Mouse (Mus musculus) inflammation-experienced regulatory T-cells (primary cell): ENCODE data around the gene Itga2b. TPM values are rescaled to one million over a fixed set of nuclear protein-coding genes. Genes with fewer than 3 reads are reported as not detected.

Experiments
- polyA plus RNA-seq, 2 experiments: library from polyadenylated mRNA; unstranded; fragments of 100-300 nt; shearing (Covaris generic); gene quantifications; one replicate each; pipeline ENCODE4 v1.2.1; 2017

The Itga2b gene
- 1 to 10 TPM in 1 of 2 experiments, not detected in 1; 1.4 TPM for polyA plus RNA-seq

GRCm38 (mm10) chr11:102469648-102470357 is at the start of gene Itga2b:
TSS of gene Itga2b (minus strand) at chr11:102470122.

DNA sequence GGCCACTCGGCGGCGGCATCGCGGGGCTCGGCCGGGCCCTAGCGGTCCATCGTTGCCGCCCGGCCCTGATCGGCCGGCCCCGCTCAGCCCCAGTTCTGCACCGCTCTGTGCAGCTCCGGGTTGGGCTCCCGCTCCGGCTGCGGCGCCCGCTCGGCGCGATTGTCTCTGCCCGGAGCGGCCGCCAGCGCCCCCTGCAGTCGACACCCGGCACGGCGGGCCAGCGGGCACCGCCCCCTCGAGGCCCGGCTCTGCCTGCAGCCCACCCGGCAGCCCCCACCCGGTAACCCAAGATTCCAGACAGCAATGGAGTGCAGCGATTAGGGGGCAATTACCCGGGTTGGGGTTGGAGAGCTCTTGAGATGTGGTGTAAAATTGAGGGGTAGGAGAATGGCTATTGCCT is 22.4 kb downstream of the Itga2b start, which contains the start of gene Fam171a2:
Gene Fam171a2 (minus strand): TSS at position 186 of the 400 bp plus-strand sequence.

GRCm38 (mm10) chr11:102430121-102431017 is 39.6 kb downstream of the Itga2b start, which contains the start of gene Grn:
TSS of gene Grn (plus strand) at chr11:102430315.

DNA sequence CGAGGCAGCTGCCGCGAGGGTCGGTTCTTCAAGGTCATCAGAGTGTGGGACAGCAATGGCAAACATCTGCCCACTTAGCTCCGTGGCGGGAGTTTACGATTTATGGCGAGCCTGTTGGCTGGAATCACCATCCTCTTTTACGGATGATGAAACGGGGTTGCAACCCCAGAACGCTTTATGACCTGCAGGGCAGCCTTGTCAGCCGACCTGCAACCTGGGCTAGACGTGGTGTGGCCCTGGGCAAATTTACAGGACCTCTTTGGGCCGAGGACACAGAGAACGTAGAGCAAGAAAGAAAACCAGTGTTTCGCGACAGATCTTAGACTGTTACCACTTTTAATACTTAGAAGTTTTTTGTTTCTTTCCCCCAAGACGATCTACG is 62.1 kb downstream of the Itga2b start, which contains the start of gene Slc25a39:
Gene Slc25a39 (minus strand): TSS at position 113 of the 382 bp plus-strand sequence.

Other genes with a start within 250 kb of the Itga2b start
- 10 to 100 TPM; 21.2 to 52.7 TPM for gene Hdac5, start 240.0 kb downstream of the Itga2b start, polyA plus RNA-seq
- 1 to 10 TPM in 1 of 2 experiments, under 1 TPM in 1; 0.36 to 1.0 TPM for gene BC030867, start 221.2 kb downstream of the Itga2b start, polyA plus RNA-seq
- gene Asb16, start 201.4 kb downstream of the Itga2b start, polyA plus RNA-seq, result not detected
- gene Tmub2, start 185.2 kb downstream of the Itga2b start, polyA plus RNA-seq, result 10 to 100 TPM; 58.4 to 59.3 TPM
- 10 to 100 TPM; 14.7 to 17.3 TPM for gene Atxn7l3, start 173.5 kb downstream of the Itga2b start, polyA plus RNA-seq
- gene Ubtf, start 150.4 kb downstream of the Itga2b start, polyA plus RNA-seq, result 100 to 1,000 TPM; 122 to 151 TPM
- under 1 TPM in 1 of 2 experiments, not detected in 1; 0.13 TPM for gene Slc4a1, start 103.9 kb downstream of the Itga2b start, polyA plus RNA-seq
- 10 to 100 TPM; 15.9 to 27.0 TPM for gene Rundc3a, start 76.7 kb downstream of the Itga2b start, polyA plus RNA-seq
- gene Slc25a39, start 62.2 kb downstream of the Itga2b start, polyA plus RNA-seq, result 10 to 100 TPM; 72.9 to 85.5 TPM
- gene Grn, start 39.8 kb downstream of the Itga2b start, polyA plus RNA-seq, result 10 to 100 TPM; 43.3 to 59.5 TPM
- under 1 TPM; 0.70 to 0.88 TPM for gene Fam171a2, start 22.4 kb downstream of the Itga2b start, polyA plus RNA-seq
- gene Gpatch8, start 86.3 kb upstream of the Itga2b start, polyA plus RNA-seq, result 10 to 100 TPM; 55.5 to 64.2 TPM
- under 1 TPM in 1 of 2 experiments, not detected in 1; 0.84 TPM for gene Gm11627, start 109.3 kb upstream of the Itga2b start, polyA plus RNA-seq
- under 1 TPM in 1 of 2 experiments, not detected in 1; 0.15 TPM for gene Fzd2, start 134.3 kb upstream of the Itga2b start, polyA plus RNA-seq
- gene Meioc, start 193.6 kb upstream of the Itga2b start, polyA plus RNA-seq, result not detected
- 10 to 100 TPM; 30.5 to 31.8 TPM for gene Ccdc43, start 227.7 kb upstream of the Itga2b start, polyA plus RNA-seq